Mouse (Mus musculus) yolk sac, embryonic 10.5 days (tissue): ENCODE results near the gene Sphk2.

ENCODE experiments used
- DNase-seq: peaks from one replicate; pipeline ENCODE4 v3.0.0-alpha.2; 2017; ENCODE audit warnings: low spot score

The Sphk2 gene

DNA sequence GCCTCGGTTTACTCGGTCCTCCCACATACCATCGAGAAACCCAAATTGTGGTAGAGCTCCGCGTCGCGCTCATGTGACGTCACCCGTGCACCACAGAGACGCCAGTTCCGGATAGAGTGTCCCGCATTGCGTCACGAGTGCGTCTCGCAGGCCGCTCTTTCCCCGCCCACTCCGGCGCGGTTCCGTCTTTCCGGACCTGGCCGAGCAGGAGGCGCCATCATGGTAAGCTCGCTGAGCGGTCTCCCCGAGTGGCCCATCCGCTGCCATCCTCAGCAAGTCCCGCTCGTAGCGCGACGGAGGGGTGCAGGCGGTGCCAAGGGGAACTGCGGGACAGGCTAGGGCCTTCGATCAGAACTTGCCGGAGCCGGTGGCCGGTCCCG lies at the start of gene Sphk2:
Gene Sphk2, minus strand, starts transcription at position 85 of the 380 bp plus-strand sequence.
- DNase-seq, result peak; percentile 94

DNA sequence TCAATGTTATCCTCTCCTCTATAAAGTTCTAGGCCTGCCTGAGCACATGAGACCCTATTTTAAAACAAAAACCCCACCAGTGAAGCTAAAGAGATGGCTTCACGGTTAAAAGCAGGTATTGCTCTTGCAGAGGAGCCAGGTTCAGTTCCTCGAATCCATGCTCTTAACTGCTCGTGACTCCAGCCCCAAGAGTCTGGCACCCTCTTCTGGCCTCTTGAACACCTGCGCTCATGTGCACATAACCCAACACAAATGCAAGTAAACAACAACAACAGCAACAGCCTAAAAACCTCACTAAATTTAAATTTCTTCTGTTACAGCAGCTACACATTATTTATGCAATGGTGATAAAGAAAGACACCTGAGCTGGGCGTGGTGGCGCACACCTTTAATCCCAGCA lies 49.7 kb upstream of the Sphk2 start:
- DNase-seq, result no peak

DNA sequence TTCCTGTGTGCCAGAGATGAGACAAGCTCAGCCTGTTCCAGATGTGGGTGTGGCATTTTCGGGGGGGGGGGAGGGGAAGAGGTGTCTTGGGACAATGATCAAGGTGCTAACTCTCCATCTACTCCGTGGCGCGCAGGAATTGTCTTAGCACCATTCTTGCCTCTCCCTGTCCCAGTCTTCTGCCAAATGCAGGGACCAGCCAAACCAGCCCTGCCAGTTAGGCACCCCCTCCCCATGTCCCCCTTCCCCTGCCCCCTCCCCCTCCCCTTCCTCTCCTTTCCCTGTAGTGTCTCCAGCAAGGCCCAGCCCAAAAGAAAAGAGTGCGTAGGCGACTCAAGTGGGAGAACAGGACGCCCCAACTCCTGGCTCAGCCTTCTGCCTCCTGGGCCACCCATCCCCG lies 49.0 kb upstream of the Sphk2 start:
- DNase-seq, result no peak

DNA sequence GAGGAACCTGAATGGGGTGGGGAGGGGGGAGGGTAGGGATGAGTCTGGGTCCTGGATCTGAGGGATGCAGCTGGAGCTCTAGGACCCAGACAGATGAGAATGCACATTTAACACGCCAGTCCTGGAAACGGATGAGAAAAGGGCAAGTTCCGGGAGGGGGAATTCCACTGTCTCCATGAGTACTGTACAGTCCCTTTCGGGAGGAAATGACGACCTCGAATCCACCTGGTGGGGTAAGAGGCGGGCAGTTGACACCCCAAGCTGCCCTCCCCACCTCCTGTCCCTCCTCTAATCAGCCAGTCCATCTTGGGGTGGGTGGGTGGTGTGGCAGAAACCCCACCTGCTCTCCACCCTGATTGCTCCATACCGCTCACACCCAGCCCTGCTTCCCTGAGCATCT lies 48.2 kb upstream of the Sphk2 start:
- DNase-seq, result no peak

DNA sequence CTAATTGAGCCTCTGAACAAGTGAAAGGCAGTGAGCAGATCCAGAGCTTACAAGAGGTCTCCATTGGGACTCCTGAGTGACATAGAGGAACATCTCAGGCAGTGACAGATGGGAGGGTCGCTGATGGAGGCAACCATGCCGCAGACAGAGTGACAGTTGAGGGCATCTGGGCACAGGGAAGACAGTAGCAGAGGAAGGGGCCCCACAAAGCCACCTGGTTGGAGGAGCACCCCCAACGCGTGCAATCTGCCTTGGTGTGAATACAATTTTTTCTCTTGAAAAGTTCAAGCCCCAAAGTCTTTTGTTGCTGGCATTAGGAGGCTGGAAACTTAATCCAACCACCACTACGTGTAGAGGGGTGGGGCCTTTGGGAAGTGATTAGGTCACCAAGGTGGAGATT lies 42.3 kb upstream of the Sphk2 start:
- DNase-seq, result no peak

DNA sequence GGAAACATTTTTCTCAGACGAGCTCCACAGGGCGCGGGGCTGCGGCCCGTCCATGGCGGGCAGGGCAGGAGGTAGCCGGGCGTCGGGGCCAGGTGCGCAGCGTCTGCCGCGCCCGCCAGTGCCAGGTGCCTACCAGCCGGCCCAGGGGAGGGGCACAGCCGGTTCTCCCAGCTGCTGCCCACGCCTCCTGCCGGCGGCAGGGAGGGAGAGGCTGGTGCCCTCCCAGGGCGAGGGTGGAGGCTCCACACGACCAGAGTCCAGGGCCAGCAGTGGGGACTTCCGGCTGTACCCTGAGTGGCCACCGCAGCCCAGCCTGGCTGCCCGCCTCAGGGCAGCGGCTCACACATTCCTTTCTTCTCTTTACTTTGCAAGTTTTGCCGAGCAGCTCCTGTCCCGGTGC lies 41.6 kb upstream of the Sphk2 start:
- DNase-seq, result no peak

DNA sequence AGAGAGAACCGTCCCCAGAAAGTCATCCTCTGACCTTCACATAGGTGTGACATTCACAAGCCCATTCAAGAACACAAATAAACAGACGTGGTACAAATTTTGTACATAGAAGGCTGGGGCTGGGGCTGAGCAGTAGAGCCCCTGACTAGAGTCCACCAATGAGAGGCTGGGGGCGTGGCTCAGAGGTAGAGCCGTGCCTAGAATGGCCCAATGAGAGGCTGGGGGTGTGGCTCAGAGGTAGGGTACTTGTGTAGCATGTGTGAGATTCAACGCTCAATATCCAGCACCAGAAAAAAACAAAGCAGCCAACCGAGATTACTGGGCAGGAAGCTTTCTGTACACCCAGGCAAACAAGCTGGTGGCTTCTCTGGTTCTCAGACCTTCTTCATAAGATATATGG lies 37.9 kb upstream of the Sphk2 start:
- DNase-seq, result no peak

DNA sequence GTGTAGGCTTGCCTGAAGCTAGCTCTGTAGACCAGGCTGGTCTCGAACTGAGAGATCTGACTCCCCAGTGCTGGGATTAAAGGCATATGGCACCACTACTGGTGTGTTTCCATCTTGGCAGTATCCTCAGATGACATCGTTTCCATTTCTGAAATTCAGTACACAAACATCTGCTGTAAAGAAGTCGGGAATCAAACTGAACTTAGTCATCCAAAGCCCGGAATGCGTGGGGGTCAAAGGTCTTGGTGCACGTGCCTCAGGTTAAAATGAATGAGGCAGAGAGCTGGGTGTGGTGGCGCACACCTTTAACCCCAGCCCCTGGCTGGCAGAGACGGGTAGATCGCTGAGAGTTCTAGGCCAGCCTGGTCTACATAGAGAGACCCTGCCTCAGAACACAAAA lies 32.4 kb upstream of the Sphk2 start:
- peak; percentile 71 for DNase-seq

DNA sequence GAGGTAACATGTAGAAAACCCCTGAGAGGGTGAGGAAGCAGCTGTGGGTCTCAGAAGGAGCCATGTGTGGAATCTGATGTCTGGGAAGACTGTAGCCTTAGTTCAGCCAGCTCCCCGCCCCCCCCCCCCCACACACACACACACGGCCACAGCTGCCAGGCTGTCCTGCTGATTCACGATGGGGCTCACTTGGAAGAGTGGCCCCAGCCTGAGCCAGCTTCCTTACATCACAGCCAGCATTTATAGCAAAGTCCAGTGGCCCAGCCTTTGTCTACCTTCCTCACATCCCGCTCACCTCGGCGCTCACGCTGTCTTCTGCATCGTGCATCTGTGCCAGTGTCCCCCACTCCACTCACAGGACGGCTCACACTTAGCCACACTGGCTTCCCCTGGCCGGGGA lies 31.6 kb upstream of the Sphk2 start:
- no peak for DNase-seq

DNA sequence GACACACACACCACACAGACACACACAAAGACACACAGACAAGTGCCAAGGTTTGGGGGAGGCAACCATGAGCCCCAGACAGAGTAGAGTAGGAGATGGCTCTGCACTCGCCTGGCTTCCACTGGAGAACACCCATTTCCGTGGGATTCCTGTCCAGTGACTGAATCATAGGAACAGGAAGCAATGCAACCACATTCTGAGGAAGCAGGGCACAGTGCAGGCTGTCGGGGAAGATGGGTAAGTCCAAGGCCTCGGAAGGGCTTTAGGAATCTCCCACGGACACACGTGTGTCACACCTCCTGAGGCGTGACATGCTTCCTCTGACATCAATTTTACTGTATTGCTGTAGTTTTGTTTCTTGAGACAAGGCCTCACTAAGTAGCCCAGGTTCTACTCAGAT lies 30.3 kb upstream of the Sphk2 start:
- no peak for DNase-seq

DNA sequence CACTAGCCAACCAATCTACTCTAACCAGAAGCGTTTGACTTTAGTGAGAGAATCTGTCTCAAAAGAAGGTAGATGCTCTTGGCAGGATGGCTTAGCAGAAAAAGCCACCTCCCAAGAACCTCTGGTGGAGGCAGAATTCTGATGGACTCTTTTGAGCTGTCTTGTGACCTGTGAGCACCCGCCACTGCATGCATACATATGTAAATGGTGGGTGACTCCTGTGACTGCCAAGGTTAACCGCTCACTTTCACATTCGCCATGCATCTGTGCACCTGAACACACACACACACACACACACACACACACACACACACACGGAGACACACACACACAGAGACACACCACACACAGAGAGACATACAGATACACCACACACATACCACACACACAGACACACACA lies 29.6 kb upstream of the Sphk2 start:
- DNase-seq, result no peak

DNA sequence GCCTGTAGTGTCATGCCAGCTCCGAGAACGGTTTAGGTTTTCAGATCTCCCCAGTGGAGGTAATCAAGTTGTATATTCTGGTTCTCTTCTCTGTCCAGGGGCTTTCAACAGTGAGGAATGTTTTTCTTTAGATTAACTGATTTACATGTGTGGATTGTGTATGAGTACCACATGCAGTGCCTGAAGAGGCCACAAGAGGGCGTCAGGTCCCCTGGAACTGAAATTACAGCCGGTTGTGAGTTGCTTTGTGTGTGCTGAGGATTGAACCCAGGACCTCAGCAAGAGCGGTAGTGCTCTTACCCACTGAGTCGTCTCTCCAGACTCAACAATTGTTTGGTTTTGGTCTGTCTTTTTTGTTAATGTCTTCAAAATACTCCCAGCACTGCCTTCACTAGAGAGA lies 28.7 kb upstream of the Sphk2 start:
- no peak for DNase-seq

DNA sequence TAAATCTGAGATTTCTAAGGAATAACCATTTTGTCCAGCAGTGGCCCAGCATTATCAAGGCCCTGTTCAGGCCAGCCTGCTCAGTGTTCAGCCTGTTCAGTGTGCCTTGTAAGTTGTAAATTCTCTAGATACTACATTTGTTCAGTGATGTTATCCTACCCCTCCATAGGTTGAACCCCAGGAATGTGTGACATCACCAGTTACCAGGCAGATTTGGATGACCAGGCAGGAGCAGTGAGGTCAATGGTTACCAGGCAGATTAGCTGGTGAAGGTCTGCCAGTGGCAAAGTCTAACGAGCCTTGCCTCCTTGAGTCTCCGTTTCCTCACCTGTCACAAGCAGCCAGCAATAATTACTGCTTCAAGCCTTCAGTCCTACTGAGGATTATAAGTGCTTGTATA lies 26.6 kb upstream of the Sphk2 start:
- peak; percentile 66 for DNase-seq

DNA sequence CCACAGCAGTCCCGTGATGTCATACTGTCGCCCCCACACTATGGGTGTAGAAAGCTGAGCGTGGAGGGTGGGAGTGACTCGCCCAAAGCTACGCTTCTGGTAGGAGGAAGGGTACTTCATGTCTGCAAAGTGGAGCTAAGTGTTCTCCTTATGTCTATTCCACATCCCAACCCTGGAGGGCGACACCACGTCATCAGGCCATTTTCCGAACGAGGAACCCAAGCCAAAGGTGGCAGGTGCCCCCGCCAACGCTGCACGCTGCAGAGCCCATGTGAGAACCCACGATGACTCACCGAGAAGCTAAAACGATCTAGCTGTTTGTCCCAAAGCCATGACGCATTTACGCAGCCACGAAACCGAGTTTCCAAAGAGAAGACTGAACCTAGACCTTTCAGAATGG lies 24.5 kb upstream of the Sphk2 start:
- DNase-seq, result no peak

DNA sequence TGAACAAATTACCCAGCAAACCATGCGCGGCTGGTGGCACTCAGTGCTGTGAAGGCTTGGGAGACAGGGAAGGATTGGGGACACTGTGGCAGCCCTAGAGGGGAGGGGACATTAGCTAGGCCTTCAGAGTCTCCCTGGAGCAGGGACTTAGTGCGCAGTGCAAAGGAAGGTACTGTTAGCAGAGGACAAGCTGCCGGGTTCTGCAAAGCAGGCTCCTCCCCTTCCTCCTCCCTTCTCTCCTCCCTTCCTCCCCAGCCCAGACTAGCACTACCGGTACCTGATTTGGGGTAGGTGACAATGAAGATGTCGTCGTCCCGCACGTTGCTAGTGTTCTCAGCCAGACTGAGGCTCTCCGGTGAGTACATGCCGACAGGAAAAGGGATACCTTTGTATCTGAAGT lies 24.0 kb upstream of the Sphk2 start:
- DNase-seq, result no peak

DNA sequence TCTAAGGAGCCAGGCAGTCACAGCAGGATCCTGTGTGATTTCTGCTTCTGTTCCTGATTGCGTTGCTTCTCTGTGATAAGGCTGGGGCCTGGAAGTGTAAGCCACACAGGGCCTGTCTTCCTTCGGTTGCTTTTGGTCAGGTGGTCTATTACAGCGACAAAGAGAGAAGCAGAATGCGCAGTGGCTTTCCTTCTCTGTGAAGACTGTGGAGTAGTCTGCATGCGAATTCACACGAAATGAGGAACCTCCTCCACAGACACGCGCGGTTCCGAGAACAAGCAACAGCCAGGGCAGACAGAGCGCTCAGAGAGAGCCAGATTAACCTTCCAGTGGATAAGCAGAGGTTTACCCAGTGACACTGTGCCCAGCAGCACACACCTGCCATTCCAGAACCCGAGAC lies 23.5 kb upstream of the Sphk2 start:
- no peak for DNase-seq

DNA sequence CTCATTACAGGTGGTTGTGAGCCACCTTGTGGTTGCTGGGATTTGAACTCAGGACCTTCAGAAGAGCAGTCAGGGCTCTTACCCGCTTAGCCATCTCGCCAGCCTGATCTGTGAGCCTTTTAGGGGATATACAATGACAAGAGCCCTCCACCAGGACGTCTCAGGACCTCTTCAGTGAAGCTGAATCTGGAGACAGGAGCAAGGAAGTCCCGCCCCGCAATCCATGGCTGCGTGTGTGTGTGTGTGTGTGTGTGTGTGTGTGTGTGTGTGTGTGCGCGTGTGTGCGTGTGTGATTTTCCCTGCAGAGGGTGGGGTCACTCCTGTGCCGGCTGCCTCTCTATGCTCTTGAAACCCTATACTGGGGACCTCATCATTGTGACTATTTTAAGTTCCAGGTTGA lies 22.0 kb upstream of the Sphk2 start:
- no peak for DNase-seq

DNA sequence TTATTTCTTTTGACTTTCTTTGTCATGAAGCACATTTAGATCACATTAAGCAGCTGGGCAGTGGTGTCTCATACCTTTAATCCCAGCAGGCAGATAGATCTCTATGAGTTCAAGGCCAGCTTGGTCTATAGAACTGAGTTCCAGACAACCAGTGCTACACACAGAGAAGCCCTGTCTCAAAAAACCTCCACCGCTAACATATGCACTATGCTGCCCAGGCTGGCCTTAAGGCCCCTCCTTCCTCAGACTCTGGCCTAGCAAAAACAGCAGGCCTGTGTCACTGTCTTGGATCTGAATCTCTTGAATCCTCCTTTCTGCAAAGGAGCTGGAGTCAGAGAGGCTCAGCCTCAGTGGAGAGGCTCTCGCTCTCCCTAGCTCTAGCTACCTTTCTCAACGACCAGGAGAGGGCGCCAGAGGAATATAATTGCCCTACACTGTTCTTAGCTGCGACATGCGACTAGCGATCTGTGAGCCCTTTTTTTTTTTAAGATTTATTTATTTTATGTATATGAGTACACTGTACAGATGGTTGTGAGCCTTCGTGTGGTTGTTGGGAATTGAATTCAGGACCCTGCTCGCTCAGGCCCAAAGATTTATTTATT lies 21.5 kb upstream of the Sphk2 start:
- peak; percentile 68 for DNase-seq

DNA sequence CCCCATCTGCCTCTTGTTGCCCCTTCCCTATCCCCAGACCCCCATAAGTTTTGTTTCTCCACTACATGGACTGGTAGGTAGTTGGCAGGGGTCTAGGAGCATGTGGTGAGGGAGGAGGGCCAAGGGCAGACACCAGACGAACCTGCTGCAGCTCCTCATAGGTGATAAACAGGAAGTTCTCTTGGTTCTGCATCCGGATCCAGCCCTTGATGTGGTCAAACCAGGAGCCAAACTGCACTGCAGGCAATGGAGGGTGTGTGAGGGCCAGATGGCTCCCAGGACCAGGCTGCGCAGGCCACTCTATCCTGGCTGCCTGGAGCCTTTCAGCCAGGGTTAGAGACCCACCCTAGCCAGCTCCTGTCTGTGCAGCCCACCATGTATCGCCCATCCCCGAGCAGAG lies 15.7 kb upstream of the Sphk2 start:
- no peak for DNase-seq

DNA sequence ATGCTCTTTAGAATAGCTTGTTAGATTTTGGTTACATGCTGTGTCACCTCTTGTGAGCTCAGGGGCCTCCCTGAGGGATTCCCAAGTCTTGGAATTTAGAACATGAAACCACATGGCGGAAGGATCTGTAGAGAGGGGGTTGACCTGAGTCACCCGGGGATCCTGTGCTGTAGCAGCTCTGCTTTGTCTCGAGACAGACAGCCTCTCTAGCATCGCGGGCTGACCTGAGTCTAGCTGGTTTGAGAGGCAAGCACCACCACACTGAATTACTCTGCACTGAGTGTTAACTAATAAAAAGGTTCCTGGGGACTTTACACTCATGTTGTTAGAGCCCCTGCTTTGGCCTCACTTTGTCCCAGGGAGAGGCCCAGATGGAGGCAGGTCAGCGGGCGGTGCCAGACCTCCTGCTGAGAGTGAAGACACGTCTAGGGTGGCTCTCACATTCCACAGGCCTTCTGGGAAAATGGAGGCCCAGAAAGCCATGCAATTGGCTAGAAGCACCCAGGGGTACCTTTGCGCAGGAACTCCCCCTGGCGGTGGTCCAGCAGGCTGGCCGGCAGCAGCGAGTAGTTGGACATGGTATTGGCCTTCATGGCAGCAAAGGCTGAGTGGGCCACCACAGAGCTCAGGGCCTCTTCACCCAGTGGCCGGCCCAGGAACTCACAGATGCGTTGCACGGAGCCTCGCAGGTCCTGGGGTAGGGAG lies 13.1 kb upstream of the Sphk2 start:
- peak; percentile 75 for DNase-seq

DNA sequence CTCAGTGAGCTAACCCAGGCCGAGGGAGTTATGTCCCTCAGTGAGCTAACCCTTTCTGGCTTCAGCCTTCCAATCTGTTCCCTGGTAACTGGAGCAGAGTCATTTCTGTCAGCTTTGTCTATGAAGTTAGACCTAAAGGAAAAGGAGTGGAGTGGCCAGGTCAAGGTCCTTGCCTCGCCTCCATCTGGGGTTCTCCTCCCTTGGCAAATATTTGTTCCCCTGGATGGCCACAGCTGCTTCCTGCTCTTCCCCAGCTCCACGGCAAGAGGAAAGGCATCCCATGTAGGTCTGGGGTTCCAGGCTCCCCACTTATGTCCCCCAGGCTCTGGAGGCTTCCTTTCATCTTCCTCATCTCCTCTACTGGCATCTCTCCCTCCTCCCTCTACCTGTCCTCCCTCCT lies 9.8 kb upstream of the Sphk2 start:
- no peak for DNase-seq

DNA sequence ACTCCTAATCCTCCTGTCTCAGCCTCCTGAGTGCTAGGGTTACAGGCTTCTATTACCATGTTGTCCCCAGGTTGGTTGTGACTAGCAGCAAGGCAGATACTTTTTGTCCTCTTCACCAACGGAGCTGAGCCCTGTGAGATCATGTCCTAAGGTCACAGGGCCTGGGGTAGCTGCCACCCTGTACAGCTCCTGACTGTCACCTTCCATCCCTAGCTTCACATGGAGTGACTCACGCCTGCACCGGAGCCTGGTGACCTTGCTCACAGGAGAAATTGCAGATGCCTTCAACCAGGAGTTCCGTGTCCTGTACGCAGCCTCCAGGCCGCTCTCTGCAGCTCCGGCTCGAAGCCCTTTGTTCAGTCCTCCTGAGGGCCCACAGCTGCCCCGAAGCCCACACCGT lies 8.6 kb upstream of the Sphk2 start:
- no peak for DNase-seq

DNA sequence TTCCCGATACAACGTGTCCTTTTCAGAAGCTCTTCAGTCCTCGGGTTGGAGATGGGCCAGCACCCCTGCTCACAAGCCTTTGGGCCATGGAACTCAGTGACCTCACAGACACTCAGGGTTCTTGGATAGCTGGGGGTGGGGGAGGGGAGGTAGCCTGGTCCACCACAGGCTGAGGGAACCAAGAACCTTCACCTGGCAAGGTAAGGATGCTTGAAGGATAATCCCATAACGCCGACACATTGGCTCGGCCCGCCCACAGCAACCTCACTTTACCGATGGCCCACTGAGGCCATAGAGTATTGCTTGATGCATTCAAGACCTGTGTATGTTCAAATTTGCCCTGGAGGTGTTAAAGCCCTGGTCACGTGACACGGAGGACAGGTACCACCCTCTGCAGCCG lies 7.9 kb upstream of the Sphk2 start, which contains the start of gene Spaca4:
Gene Spaca4, minus strand, starts transcription at position 101 of the 400 bp plus-strand sequence.
- DNase-seq, result no peak

DNA sequence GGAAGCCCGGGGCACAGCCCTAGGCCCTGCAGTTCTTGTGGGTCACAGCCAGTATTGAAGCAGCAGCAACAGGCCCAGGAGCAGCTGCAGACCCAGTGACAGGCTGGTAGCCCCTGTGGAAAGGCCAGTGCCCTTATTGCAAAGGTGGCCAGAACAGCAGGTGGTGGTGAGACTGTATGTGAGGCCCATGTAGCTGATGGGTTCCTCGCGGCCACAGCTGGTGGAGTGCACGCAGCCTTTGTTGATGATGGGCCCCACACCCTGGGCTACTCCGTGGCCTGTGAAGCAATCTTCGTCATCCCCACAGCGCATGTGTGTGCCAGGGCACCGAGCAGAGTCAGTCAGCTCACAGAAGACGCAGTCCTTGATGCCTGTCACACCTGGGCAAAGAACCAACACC lies 7.3 kb upstream of the Sphk2 start:
- no peak for DNase-seq
